Mouse (Mus musculus) Patski (cell line): ENCODE results near the gene Fbxw11. TPM values are rescaled to one million over a fixed set of nuclear protein-coding genes. Genes with fewer than 3 reads are reported as not detected.
"Not testable (repeated sequence)": the region's sequence is repeated elsewhere in the genome, so short reads cannot be mapped to it uniquely, and the experiment has no call there.

ENCODE experiments used
- ATAC-seq: fragments of 100-300 bp; one replicate; pipeline ENCODE4 v1.8.0; 2021
- CTCF ChIA-PET: fragments of 350-600 bp; sonication (Branson Sonifier 250); formaldehyde crosslinking; loops from one replicate; lab custom pipeline; 2022; ENCODE audit warnings: inconsistent platforms; lab: Charles Lee
- POLR2A ChIA-PET: fragments of 350-600 bp; sonication (Branson Sonifier 250); formaldehyde crosslinking; loops from one replicate; lab custom pipeline; 2022; ENCODE audit warnings: antibody characterized with exemption, inconsistent platforms; lab: Charles Lee
- DNase-seq: peaks from one replicate; pipeline ENCODE4 v3.0.0-alpha.2; 2011; ENCODE audit warnings: low read depth, low spot score
- H3K27me3 ChIP-seq: fragments of 371-371 bp; one replicate; pipeline ENCODE4 v1.5.1; 2021
- CTCF ChIP-seq: fragments of 100-300 bp; IDR thresholded peaks from one replicate; pipeline ENCODE4 v1.5.1; 2021
- in situ Hi-C: fragments of 300-500 bp; cut with MboI; formaldehyde crosslinking; loops from 3 replicates; pipeline ENCODE4 v1.11.1; 2018; ENCODE audit warnings: low pct_unique_long_range_greater_than_20kb, mixed read lengths
- polyA plus RNA-seq: library from polyadenylated mRNA; unstranded; gene quantifications from one replicate; pipeline ENCODE4 v1.2.3, GENCODE M21; 2021

The Fbxw11 gene
- polyA plus RNA-seq, 1 experiment from 2014 or later, result 92.4 TPM

DNA sequence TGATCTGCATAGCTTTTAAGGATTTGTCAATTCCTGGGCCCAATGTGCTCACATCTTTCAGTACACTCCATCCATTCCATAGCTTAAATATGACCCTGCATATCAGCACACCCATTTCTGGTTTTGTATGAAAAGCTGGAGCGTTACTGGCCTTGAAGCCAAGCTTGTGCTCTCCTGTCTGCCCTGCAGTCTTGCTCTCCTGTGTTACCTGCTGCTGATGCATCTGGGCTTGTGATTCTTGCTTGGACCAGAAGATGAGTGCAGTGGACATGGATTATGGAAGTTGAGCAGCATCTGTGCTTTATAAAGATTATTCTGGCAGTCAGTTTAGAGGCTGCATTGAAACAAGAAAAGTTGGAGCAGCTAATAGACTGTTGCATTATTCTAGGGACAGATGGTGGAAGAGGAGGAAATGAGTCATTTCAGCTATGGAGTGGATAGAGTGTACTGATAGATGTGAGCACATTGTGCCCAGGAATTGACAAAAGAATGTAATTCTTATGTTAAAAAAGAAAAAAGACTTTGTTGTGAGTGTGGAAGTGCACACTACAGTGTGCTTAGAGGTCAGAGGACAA, 19.6 kb downstream of the Fbxw11 start:
- DNase-seq (no peak), ATAC-seq (no peak)
- in situ Hi-C loops, result no loop called here
- ChIA-PET CTCF (interaction anchor here (0.8 to 1.3 kb wide), 4 partner anchors 9 to 16 kb away, joined by 3 to 4 read pairs (median 3); no protein-coding TSS in a partner anchor), POLR2A (no interaction called here)
- no peak for TF ChIP-seq CTCF
- H3K27me3 ChIP-seq, result no peaks in the 10 kb centered on the region

DNA sequence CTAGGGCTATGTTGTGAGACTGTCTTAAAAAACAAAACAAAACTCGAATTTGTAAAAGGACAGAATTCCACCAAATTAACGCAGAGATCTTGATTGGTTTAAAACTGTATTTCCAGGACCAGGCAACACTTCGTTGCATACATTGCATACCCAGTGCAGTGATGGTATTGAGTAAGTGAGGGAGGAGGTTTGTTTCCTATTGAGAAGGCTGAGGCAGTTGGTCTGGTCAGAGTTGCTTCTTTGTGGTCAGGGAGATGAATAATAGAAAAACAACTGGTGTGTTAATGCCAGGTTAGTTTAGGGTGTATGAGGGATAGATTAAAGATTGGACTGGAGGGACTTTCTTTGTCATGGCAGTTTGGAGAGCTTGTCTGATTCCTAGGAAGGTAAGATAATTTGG, 23.1 kb downstream of the Fbxw11 start:
- CTCF ChIA-PET, result no interaction called here
- no peak for TF ChIP-seq CTCF
- in situ Hi-C loops, result no loop called here
- ATAC-seq (no peak), DNase-seq (no peak)
- H3K27me3 ChIP-seq, result no peaks in the 10 kb centered on the region
- POLR2A ChIA-PET, result no interaction called here

DNA sequence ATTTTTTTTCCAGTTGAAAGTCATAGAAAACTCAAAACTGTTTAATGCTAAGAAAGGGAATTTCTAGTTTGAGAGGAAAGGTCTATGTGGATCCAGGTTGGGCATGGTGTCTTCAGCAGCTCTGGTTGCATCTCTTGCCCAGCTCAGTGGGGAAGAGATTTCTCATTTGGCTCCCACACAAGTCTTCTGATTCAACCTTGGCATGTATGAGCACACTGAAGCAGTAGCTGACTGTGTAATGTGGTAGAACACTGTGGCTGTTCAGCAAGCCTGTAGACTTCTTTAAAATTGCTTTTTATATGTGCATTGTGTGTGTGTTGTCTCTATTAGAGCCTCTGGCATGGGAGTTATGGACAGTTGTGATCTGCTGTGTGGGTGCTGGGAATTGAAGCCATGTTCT, 24.5 kb downstream of the Fbxw11 start:
- in situ Hi-C loops, result no loop called here
- POLR2A ChIA-PET, result no interaction called here
- CTCF ChIA-PET, result interaction anchor here (1.8 kb wide), 1 partner anchor 12 kb away, joined by 4 read pairs; no protein-coding TSS in a partner anchor
- no peaks in the 10 kb centered on the region for H3K27me3 ChIP-seq
- TF ChIP-seq CTCF, result no peak
- DNase-seq (no peak), ATAC-seq (no peak)

DNA sequence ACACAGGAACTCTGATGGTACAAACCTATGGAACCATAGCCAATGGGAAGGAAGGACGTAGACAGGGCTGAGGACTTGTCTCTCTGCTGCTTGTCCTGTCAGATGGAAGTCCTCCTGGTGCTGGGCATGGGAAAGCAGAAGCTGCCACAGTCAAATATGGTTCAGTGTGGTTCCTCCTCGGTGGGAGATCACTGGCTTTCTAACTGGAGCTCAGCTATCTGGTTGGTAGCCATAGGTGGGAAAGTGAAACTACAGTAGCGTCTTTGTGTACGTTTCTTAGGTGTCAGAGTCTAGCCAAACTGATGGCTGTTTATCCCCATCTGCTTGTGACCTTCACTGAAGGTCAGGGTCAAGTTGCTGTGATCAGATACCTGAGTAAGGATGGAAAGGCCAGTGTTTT, 29.0 kb downstream of the Fbxw11 start:
- ATAC-seq (no peak), DNase-seq (no peak)
- H3K27me3 ChIP-seq, result no peaks in the 10 kb centered on the region
- CTCF ChIA-PET, result interaction anchor here (0.8 to 1.4 kb wide), 4 partner anchors 9 to 35 kb away, joined by 3 to 4 read pairs (median 3); no protein-coding TSS in a partner anchor
- no peak for TF ChIP-seq CTCF
- in situ Hi-C loops, result no loop called here
- POLR2A ChIA-PET, result interaction anchor here (0.6 kb wide), 1 partner anchor 1687 kb away, joined by 4 read pairs; no protein-coding TSS in a partner anchor

DNA sequence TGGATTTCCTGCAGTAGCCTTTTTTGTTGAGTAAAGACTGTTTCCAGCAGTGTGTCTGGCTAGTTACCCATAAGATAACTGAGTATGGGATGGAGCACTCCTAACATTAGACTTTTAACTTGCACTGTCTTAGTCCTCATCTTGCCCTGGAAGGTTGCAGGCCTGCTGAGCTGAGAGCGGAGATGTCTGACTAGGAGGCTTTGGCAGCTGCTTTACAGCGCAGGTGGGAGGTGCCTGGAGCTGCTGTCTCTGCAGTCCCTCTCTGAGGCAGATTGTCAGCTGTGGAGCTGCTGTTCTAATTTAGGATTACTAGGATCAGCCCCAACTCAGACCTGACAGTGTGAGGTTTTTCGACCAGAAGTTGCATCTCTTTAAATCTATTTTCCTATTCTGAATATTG, 34.3 kb downstream of the Fbxw11 start:
- ChIA-PET POLR2A (no interaction called here), CTCF (interaction anchor here (1.2 to 1.3 kb wide), 2 partner anchors 15 to 35 kb away, joined by 3 read pairs; no protein-coding TSS in a partner anchor)
- no peak for ATAC-seq
- in situ Hi-C loops, result no loop called here
- no peak for TF ChIP-seq CTCF
- H3K27me3 ChIP-seq, result no peaks in the 10 kb centered on the region
- no peak for DNase-seq

DNA sequence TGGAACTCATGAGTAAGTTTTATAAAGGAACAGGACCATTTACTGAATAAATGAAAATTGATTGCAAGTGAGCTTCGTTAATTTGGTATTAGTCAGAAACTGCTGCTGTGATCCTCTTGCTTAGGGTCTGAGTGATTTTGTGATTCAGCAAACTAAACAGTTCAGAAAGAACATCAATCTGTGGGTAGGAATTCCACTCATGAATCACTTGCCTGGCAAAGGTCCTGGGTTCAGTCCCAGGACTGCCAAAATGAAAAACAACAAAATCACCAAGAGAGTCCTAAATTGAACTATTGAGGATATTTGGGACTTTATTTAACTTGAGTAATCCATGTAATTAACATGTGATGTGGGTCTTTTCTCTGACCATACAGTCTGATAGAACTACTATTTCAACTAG, 35.3 kb downstream of the Fbxw11 start:
- H3K27me3 ChIP-seq, result no peaks in the 10 kb centered on the region
- TF ChIP-seq CTCF, result no peak
- ATAC-seq (no peak), DNase-seq (no peak)
- in situ Hi-C loops, result no loop called here
- POLR2A ChIA-PET, result no interaction called here
- CTCF ChIA-PET, result interaction anchor here (0.8 to 1.6 kb wide), 3 partner anchors 10 to 32 kb away, joined by 3 to 4 read pairs (median 3); no protein-coding TSS in a partner anchor

DNA sequence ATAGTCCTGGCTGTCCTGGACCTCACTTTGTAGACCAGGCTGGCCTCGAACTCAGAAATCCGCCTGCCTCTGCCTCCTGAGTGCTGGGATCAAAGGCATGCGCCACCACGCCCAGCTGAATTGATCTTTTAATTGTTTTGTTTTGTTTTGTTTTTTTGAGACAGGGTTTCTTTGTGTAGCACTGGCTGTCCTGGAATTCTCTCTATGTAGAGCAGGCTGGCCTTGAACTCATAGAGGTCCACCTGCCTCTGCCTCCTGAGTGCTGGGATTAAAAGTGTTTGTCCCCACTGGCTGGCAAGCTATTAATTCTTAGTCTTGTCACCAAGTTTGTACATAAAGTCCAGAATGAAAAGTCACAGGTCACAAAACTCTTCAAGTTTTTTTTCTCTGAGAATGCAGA, 36.6 kb downstream of the Fbxw11 start:
- CTCF ChIA-PET, result interaction anchor here (1.2 to 1.6 kb wide), 3 partner anchors 12 to 33 kb away, joined by 3 to 4 read pairs (median 4); no protein-coding TSS in a partner anchor
- POLR2A ChIA-PET, ATAC-seq, in situ Hi-C loops, H3K27me3 ChIP-seq, DNase-seq: not testable (repeated sequence)

DNA sequence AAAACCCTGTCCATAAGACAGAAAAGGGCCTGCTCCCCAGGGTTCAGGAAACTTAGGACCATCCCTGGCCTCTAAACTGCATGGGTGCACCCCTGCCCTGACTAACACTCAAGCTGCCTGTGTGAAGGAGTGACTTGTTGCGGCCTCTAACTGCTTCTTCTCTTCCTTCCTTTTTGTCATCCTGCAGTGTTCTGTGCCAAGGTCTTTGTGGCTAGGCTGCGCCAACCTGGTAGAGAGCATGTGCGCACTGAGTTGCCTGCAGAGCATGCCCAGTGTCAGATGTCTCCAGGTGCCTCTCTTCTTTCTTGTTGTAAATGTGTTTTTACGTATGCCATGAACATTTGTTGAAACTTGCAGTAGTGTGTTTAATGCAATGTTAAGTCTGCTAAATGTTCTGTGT, 37.5 kb downstream of the Fbxw11 start:
- ChIA-PET POLR2A (no interaction called here), CTCF (interaction anchor here (1.0 kb wide), 1 partner anchor 10 kb away, joined by 3 read pairs; no protein-coding TSS in a partner anchor)
- in situ Hi-C loops, result no loop called here
- TF ChIP-seq CTCF, result no peak
- no peaks in the 10 kb centered on the region for H3K27me3 ChIP-seq
- ATAC-seq, result peak; percentile 31
- DNase-seq, result no peak

DNA sequence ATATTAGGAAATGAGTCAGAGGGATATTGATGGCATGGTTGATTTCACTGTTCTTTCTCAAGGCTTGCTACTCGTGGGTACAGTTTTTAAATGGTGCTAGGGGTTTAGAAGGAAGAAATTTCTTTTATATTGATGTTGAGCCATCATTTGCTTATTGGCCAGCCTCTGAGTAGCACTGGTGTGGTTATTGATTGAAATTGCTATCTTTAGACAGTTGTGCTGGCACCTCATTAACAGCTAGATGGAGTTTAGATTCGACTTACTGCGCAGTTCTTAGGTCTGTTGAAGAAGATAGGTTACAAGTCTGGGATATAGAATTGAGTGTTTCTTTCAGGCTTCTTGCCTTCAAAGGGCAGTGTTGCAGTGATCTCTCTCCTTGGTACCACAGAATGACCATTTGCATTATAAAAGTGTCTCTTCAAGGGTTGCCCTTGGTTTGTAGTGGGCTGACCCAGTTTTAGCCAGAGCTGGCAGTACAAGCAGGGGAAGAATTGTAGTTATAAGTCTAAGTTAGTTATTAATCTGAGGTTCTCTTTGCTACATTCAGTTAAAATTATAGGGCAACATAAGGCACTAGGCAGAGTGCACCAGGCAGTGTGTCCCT, 38.8 kb downstream of the Fbxw11 start:
- ChIA-PET POLR2A (interaction anchor here (1.1 kb wide), 1 partner anchor 39 kb away, joined by 3 read pairs; the partner anchor contains the start of gene Fbxw11), CTCF (interaction anchor here (1.5 to 2.9 kb wide), 2 partner anchors 9 to 11 kb away, joined by 3 to 14 read pairs; no protein-coding TSS in a partner anchor)
- ATAC-seq (no peak), DNase-seq (no peak)
- no peaks in the 10 kb centered on the region for H3K27me3 ChIP-seq
- no peak for TF ChIP-seq CTCF
- in situ Hi-C loops, result no loop called here

DNA sequence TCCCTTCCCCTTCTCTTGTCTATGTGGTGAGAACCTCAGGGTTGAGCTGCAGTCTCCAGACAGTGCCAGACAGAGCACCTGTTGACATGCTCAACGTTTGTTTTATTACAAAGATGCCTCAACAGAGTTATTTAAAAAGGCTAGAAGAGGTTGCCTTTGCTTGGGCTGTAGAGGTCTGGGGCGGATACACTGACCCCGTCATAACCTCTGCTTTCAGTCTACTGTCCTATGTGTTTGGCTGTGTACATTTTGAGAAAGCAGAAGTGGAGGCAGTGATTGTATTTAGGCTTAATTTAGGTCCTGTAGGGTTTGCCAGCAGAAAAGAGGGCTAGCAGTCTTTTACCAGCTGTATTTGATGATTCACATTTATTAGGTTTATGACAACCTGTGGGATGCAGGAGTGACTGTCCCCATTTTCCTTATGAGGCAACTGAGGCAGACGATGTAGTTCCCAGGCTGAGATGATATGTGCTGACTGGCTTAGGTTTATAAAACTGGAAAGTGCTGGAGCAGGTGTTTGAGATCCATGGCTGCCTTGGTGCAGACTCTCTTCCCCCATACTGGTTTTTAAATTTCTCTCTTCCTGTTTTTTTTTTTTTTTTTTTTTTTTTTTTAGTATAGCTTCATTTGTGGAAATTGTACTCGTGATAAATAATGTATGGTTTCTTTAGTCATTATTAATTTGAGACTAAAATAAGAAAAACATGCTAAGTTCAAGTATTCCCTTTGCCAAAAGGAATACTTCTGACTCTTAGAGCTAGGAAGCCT, 40.0 kb downstream of the Fbxw11 start:
- in situ Hi-C loops, result no loop called here
- CTCF ChIA-PET, result interaction anchor here (2.9 kb wide), 1 partner anchor 10 kb away, joined by 14 read pairs; no protein-coding TSS in a partner anchor
- POLR2A ChIA-PET, result interaction anchor here (0.9 kb wide), 1 partner anchor 10 kb away, joined by 4 read pairs; no protein-coding TSS in a partner anchor
- TF ChIP-seq CTCF, result no peak
- DNase-seq (no peak), ATAC-seq (no peak)
- H3K27me3 ChIP-seq, result no peaks in the 10 kb centered on the region
